In the genomic region with DNA sequence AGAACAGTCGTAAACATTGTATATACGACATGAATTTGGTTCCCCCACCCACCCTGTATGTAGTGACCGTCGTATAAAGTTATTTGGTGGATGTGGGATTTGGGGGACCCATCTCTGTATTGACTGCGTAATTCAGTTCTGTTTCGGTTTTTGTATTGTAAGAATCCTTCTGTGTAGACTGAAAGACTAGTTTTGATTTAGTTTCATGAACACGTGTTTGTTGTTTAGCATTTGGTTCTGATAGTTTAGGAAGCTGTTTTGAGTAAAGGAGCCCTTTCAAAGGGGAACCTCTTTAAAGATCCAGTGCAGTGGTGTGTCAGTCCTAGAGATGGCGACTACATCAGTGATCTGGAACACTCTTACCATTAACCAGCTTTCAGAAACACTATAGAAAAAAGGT, we compare ENCODE assay signal across 8 mouse cellular contexts. TPM values are rescaled to one million over a fixed set of nuclear protein-coding genes. Genes with fewer than 3 reads are reported as not detected.
DNase-seq lines count a peak whose midpoint lies in the region; ATAC-seq and TF ChIP-seq lines count a peak whose summit lies in the region.

No protein-coding gene starts in this region.

- intact Hi-C loops in gastrocnemius, adult 2 months (cut with DNase I), result loop anchor here (5.0 to 10.0 kb wide), 2 partner anchors 173 to 515 kb away; no protein-coding TSS in a partner anchor

- no peaks in the 10 kb centered on the region for H3K36me3 ChIP-seq in forebrain, postnatal 0 days (ENCODE audit: insufficient read depth)
- no peaks in the 10 kb centered on the region for H3K36me3 ChIP-seq in liver, embryonic 16.5 days (ENCODE audit: control insufficient read depth, insufficient read depth)

- no peak for TF ChIP-seq CTCF in gastrocnemius, adult 2 months (IDR thresholded peaks at IDR 0.05)
- no peak for TF ChIP-seq CTCF in forebrain, postnatal 0 days (IDR thresholded peaks at IDR 0.05; ENCODE audit: low read depth)

- 20% methylated on average over 8 of the region's 8 CpGs for WGBS in forebrain, postnatal 0 days
- 24% methylated on average over 8 of the region's 8 CpGs for WGBS in liver, embryonic 16.5 days (ENCODE audit: insufficient replicate concordance)

- H3K27me3 ChIP-seq in forebrain, postnatal 0 days (ENCODE audit: insufficient read depth, low read length), result no peaks in the 10 kb centered on the region
- H3K27me3 ChIP-seq in liver, embryonic 16.5 days (ENCODE audit: control insufficient read depth, insufficient read depth, low read depth, low read length), result no peaks in the 10 kb centered on the region

- H3K4me3 ChIP-seq in gastrocnemius, adult 2 months, result peak overlapping the region; percentile 95
- H3K4me3 ChIP-seq in forebrain, postnatal 0 days (ENCODE audit: low read depth, low read length), result peak overlapping the region; percentile 98
- H3K4me3 ChIP-seq in liver, embryonic 16.5 days (ENCODE audit: low read depth, low read length), result peak overlapping the region; percentile 97

- DNase-seq in gastrocnemius, adult 2 months, result no peak
- DNase-seq in gastrocnemius, adult 8-10 months (ENCODE audit: low spot score in 2 of 2), result no peak
- peak; percentile 22 for DNase-seq in 416B (ENCODE audit: low read depth)
- no peak for DNase-seq in forebrain, postnatal 0 days
- no peak for DNase-seq in adrenal gland, postnatal 10 days
- no peak for DNase-seq in urinary bladder, postnatal 10 days (ENCODE audit: low spot score)
- DNase-seq in natural killer cell, adult 2 months (ENCODE audit: low spot score in 2 of 2), result no peak

- H3K9me3 ChIP-seq in forebrain, postnatal 0 days (ENCODE audit: low read length), result no peaks in the 10 kb centered on the region
- no peaks in the 10 kb centered on the region for H3K9me3 ChIP-seq in liver, embryonic 16.5 days (replicated peaks; ENCODE audit: control insufficient read depth, low read length)

- peak overlapping the region; percentile 93 for H3K4me2 ChIP-seq in forebrain, postnatal 0 days (ENCODE audit: low read depth)
- peak overlapping the region; percentile 87 for H3K4me2 ChIP-seq in liver, embryonic 16.5 days (ENCODE audit: low read depth, low read length)

- no peak for ATAC-seq in forebrain, postnatal 0 days
- no peak for ATAC-seq in liver, embryonic 16.5 days (ENCODE audit: low read depth)

- peak overlapping the region; percentile 95; the same call in 1 of the 2 replicates for H3K27ac ChIP-seq in gastrocnemius, adult 2 months
- H3K27ac ChIP-seq in forebrain, postnatal 0 days (ENCODE audit: low read depth, low read length), result no peak overlapping the region
- peak overlapping the region; percentile 98 for H3K27ac ChIP-seq in liver, embryonic 16.5 days (ENCODE audit: low read length)

- peak overlapping the region; percentile 91 for H3K9ac ChIP-seq in forebrain, postnatal 0 days
- peak overlapping the region; percentile 99 for H3K9ac ChIP-seq in liver, embryonic 16.5 days (ENCODE audit: low read depth, low read length)

- peaks cover 11% of the 10 kb centered on the region; the same call in 1 of the 2 replicates for H3K4me1 ChIP-seq in forebrain, postnatal 0 days (ENCODE audit: insufficient read depth)
- H3K4me1 ChIP-seq in liver, embryonic 16.5 days (ENCODE audit: control insufficient read depth, low read depth, low read length), result peaks cover 56% of the 10 kb centered on the region

RNA-seq across cellular contexts. Expression of a gene that starts 1.4 kb away (rescaled TPM):
- 10 to 100 TPM; 10.5 to 10.8 TPM for total RNA-seq in gastrocnemius, adult 2 months (2021)
- total RNA-seq in gastrocnemius, adult 8-10 months (2022), result 10 to 100 TPM in 2 of 4 experiments, 1 to 10 TPM in 2; 9.1 to 13.3 (median 10.1) TPM
- 30.6 and 42.0 TPM in 2 replicates for total RNA-seq in forebrain, postnatal 0 days (2014; rRNA removed)
- polyA plus RNA-seq in forebrain, postnatal 0 days (2015; fragmentation: Nextera tagmentation; extraction: Ambion mirVana), result 20.2 and 32.9 TPM in 2 replicates
- polyA plus RNA-seq in liver, embryonic 16.5 days (2015; fragmentation: Nextera tagmentation; extraction: Ambion mirVana), result 21.2 and 21.5 TPM in 2 replicates
- total RNA-seq in adrenal gland, postnatal 10 days (2021), result 10 to 100 TPM; 23.5 to 27.0 TPM
